Mouse (Mus musculus) heart, adult 2 months (tissue): ENCODE results near the gene Ckmt1. TPM values are rescaled to one million over a fixed set of nuclear protein-coding genes. Genes with fewer than 3 reads are reported as not detected.

ENCODE experiments used
- DNase-seq, 2 experiments: peaks; one replicate each; pipeline ENCODE4 v3.0.0; 2021
- H3K27ac ChIP-seq: fragments of 200-600 bp; 2 replicates; pipeline ENCODE4 v1.8.1; 2022
- H3K27me3 ChIP-seq: fragments of 200-500 bp; 2 replicates; pipeline ENCODE4 v1.6.1; 2012; ENCODE audit warnings: mild to moderate bottlenecking, low read length, inconsistent platforms, mixed read lengths; ENCODE audit not compliant: control insufficient read depth, insufficient read depth
- H3K36me3 ChIP-seq: fragments of 200-500 bp; 2 replicates; pipeline ENCODE4 v1.6.1; 2012; ENCODE audit warnings: low read length, inconsistent platforms; ENCODE audit not compliant: control insufficient read depth, insufficient read depth
- H3K4me1 ChIP-seq: fragments of 200-500 bp; 2 replicates; pipeline ENCODE4 v1.6.1; 2011; ENCODE audit warnings: low read length; ENCODE audit not compliant: control insufficient read depth, insufficient read depth
- H3K4me3 ChIP-seq: fragments of 200-600 bp; 2 replicates; pipeline ENCODE4 v1.8.1; 2022
- H3K79me2 ChIP-seq: fragments of 200-500 bp; replicated peaks from 2 replicates; pipeline ENCODE4 v1.6.1; 2012; ENCODE audit warnings: mild to moderate bottlenecking, inconsistent platforms, low read length, moderate library complexity, mixed read lengths; ENCODE audit not compliant: control insufficient read depth, insufficient read depth
- H3K9ac ChIP-seq: fragments of 200-500 bp; 2 replicates; pipeline ENCODE4 v1.6.1; 2012; ENCODE audit warnings: low read depth, mild to moderate bottlenecking, control low read depth, inconsistent platforms, low read length, mixed read lengths
- CTCF ChIP-seq: fragments of 200-600 bp; IDR thresholded peaks from 2 replicates; pipeline ENCODE4 v1.8.1; 2022; ENCODE audit warnings: antibody characterized with exemption, mild to moderate bottlenecking, moderate library complexity
- EP300 ChIP-seq: fragments of 200-500 bp; IDR thresholded peaks from 2 replicates; pipeline ENCODE4 v1.6.1; 2011; ENCODE audit warnings: low read depth, low read length, control low read depth; ENCODE audit not compliant: insufficient read depth
- POLR2A ChIP-seq: fragments of 200-500 bp; IDR thresholded peaks from 2 replicates; pipeline ENCODE4 v1.6.1; 2011; ENCODE audit warnings: mild to moderate bottlenecking, low read depth, low read length, control low read depth; ENCODE audit not compliant: insufficient read depth
- WGBS: fragments of 180-500 bp; shearing (Covaris S2); methylation state at CpG from one replicate; pipeline ENCODE4 v1.1.7; 2018; 5-methylcytosine and 5-hydroxymethylcytosine counted together
- intact Hi-C: fragments of 180-260 bp; cut with DNase I; formaldehyde crosslinking; loops from one replicate; pipeline ENCODE4 v1.15.1; 2025
- polyA plus RNA-seq: library from polyadenylated mRNA; depleted of rRNA; stranded (reverse); fragments of >200 nt; gene quantifications from 2 replicates; pipeline ENCODE4 v1.2.3, GENCODE M21; 2012
- total RNA-seq, 2 experiments: library from RNA; stranded (reverse); gene quantifications; 2 replicates each; pipeline ENCODE4 v1.2.3; 2021

Ckmt1 gene
- total and polyA plus RNA-seq, 3 experiments, result 1.0 to 5.3 (median 2.1) TPM

GRCm38 (mm10) chr2:121339057-121339456 lies 18.5 kb upstream of the Ckmt1 start:
- H3K9ac ChIP-seq, result no peak overlapping the region
- peak; percentile 52 for TF ChIP-seq CTCF
- TF ChIP-seq POLR2A, result no peak
- H3K27me3 ChIP-seq, result no peaks in the 10 kb centered on the region
- no peaks in the 10 kb centered on the region for H3K4me1 ChIP-seq
- no peaks in the 10 kb centered on the region for H3K79me2 ChIP-seq
- DNase-seq, result no peak
- H3K27ac ChIP-seq, result no peak overlapping the region
- no peak overlapping the region for H3K4me3 ChIP-seq
- intact Hi-C loops, result no loop called here
- no peaks in the 10 kb centered on the region for H3K36me3 ChIP-seq

DNA sequence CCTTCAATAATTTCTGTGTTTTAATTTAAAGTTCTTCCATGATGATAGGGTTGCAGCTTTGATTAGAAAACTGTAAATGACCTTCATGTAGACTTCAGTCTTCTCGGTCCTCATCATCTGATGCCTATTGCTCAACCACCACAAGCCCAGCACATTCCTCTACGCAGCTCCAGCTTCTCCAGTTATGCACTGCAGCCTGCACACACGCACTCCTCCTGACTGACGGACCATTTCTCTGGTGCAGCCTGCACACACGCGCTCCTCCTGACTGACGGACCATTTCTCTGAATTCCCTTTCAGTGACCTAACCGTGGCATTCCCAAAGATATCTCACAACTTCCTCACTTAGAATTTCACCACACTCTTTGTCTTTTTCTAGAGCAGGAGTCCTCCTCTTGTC lies 4.4 kb upstream of the Ckmt1 start:
- Histone ChIP-seq H3K4me3 (no peak overlapping the region), H3K79me2 (no peaks in the 10 kb centered on the region), H3K27ac (peak overlapping the region; percentile 36; the same call in 1 of the 2 replicates), H3K9ac (no peak overlapping the region), H3K4me1 (no peaks in the 10 kb centered on the region; the same call in none of the 2 replicates), H3K36me3 (no peaks in the 10 kb centered on the region), H3K27me3 (peaks cover 2% of the 10 kb centered on the region; the same call in 1 of the 2 replicates)
- intact Hi-C loops, result loop anchor here (5.0 kb wide), 1 partner anchor 59 kb away; the partner anchor contains the start of genes Catsper2 and Pdia3
- WGBS, result 22% methylated on average over 8 of the region's 8 CpGs
- no peak for TF ChIP-seq CTCF
- TF ChIP-seq POLR2A, result peak; percentile 51; the same call in 1 of the 2 replicates
- TF ChIP-seq EP300, result peak; percentile 89
- DNase-seq, result peak in 1 of 2 experiments; percentile 45

DNA sequence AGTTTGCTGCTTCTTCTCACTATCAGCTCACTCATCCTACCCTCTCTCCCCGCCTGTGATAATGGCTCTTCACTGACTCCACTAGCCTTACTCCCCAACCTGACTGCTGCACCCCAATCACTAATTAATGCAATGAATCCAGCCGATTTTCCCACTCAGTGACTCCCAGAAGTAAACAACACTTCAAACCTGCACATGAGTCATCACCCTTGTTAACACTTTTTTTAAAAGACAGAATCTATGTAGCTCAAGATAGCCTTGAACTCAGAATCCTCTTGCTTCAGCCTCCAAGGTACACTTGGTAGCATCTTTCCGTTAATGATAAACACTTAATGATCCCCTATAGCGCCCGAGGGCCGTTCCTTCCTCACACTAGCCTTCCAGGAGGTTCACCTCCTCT lies 3.1 kb upstream of the Ckmt1 start:
- Histone ChIP-seq H3K4me1 (no peaks in the 10 kb centered on the region; the same call in none of the 2 replicates), H3K9ac (peak overlapping the region; percentile 84), H3K36me3 (no peaks in the 10 kb centered on the region), H3K79me2 (no peaks in the 10 kb centered on the region), H3K4me3 (peak overlapping the region; percentile 62), H3K27me3 (peaks cover 7% of the 10 kb centered on the region), H3K27ac (peak overlapping the region; percentile 85)
- intact Hi-C loops, result loop anchor here (5.0 kb wide), 1 partner anchor 58 kb away; the partner anchor contains the start of genes Catsper2 and Pdia3
- 2% methylated on average over 6 of the region's 6 CpGs for WGBS
- DNase-seq, result no peak
- TF ChIP-seq CTCF, result no peak

DNA sequence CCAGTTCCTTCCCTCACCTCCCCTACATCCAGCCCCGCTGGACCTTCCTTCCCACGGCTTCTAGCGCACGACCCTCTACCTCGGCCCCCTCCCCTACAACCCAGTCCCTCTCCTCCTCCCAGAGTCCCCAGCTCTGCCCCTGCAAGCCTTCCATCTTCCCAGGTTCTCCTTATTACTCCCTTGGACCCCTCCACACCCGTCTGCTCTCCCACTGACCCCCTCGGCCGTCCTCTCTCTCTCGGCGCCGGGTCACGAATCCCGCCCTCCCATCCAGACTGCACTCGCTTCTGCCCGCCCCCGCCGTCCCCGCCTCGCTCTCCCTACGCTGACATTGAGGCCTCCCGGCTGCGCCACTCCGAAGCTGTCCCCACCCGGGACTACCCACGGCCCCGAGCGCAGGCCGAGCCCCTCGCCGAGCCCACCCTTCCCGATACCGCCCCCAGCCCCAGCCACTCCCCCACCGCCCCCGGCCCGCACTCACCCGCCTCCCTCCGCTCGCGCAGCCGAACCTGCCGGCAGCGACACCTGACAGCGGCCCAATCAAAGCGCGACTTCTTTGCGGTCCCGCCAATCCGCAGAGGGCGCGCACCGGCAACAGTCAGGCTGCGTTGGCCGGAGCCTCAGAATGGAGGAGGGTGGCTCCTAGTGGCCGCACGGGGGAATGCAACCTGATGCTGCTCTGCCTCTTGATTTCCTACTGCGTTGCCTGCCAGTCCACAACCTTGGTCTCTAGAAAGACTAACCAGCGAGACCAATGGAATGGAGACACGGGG lies 2.5 kb upstream of the Ckmt1 start, which contains the start of gene Ppip5k1:
Gene Ppip5k1, minus strand, starts transcription at position 577 of the 773 bp plus-strand sequence.
- TF ChIP-seq POLR2A (peak; percentile 42), EP300 (peak; percentile 87; the same call in 1 of the 2 replicates), CTCF (peak; percentile 91)
- 1% methylated on average over 58 of the region's 58 CpGs for WGBS
- H3K4me1 ChIP-seq, result no peaks in the 10 kb centered on the region; the same call in none of the 2 replicates
- H3K27me3 ChIP-seq, result peaks cover 9% of the 10 kb centered on the region
- H3K9ac ChIP-seq, result peak within 1 kb of the TSS; percentile 84
- peak within 1 kb of the TSS; percentile 85 for H3K27ac ChIP-seq
- DNase-seq, result peak; percentile 96 to 98
- peak within 1 kb of the TSS; percentile 62 for H3K4me3 ChIP-seq
- intact Hi-C loops, result loop anchor here (5.0 kb wide), 3 partner anchors 57 to 168 kb away; partner anchors contain the start of genes Catsper2, Pdia3 and Trp53bp1
- H3K36me3 ChIP-seq, result no peaks in the 10 kb centered on the region
- H3K79me2 ChIP-seq, result no peaks in the 10 kb centered on the region

- intact Hi-C loops, result loop anchor here (5.0 kb wide), 2 partner anchors 86 to 171 kb away; partner anchors contain the start of gene Trp53bp1
Observed at GRCm38 (mm10) chr2:121357961-121358360, 447 bp downstream of the Ckmt1 start.

DNA sequence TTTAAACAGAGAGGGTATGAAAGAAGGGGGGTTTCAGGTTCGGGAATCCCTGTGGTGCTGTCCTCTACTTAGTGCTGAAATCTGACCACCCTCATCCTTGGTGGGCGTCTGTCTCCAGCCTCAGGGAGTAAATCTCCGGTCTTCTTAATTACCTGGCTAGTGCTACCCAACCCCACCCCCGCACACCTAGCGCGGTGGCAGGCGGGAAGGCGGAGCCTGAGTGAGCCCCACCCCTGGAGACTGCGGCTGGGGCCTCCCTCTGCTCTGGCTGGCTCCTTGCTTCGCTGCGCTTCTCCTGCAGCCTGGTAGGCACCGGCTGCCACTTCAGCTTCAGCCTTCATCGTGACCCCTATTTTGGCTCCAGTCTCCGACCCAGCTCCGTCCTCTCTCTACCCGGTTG lies 867 bp downstream of the Ckmt1 start:
- intact Hi-C loops, result loop anchor here (5.0 kb wide), 2 partner anchors 86 to 171 kb away; partner anchors contain the start of gene Trp53bp1
- no peak overlapping the region for H3K9ac ChIP-seq
- no peaks in the 10 kb centered on the region for H3K36me3 ChIP-seq
- no peak overlapping the region for H3K4me3 ChIP-seq
- H3K27ac ChIP-seq, result no peak overlapping the region
- H3K79me2 ChIP-seq, result no peaks in the 10 kb centered on the region
- peak; percentile 16 to 25 for DNase-seq
- H3K4me1 ChIP-seq, result no peaks in the 10 kb centered on the region; the same call in none of the 2 replicates
- no peak for TF ChIP-seq EP300
- TF ChIP-seq POLR2A, result no peak
- TF ChIP-seq CTCF, result no peak
- H3K27me3 ChIP-seq, result peaks cover 10% of the 10 kb centered on the region
- 3% methylated on average over 16 of the region's 16 CpGs for WGBS

More at GRCm38 (mm10) chr2:121357961-121358360, 447 bp downstream of the Ckmt1 start:
- H3K27ac ChIP-seq, result no peak overlapping the region
- no peaks in the 10 kb centered on the region; the same call in none of the 2 replicates for H3K4me1 ChIP-seq
- H3K9ac ChIP-seq, result no peak overlapping the region
- DNase-seq, result no peak
- H3K36me3 ChIP-seq, result no peaks in the 10 kb centered on the region
- WGBS, result 2% methylated on average over 4 of the region's 4 CpGs
- H3K27me3 ChIP-seq, result peaks cover 10% of the 10 kb centered on the region
- TF ChIP-seq EP300 (no peak), CTCF (no peak)
- H3K4me3 ChIP-seq, result no peak overlapping the region
- H3K79me2 ChIP-seq, result no peaks in the 10 kb centered on the region
